Mouse (Mus musculus) lung, postnatal 0 days (tissue): ENCODE results near the gene Nxpe4.

Source experiments
- CTCF ChIP-seq: IDR thresholded peaks from 2 replicates; pipeline ENCODE4 v1.5.1; 2016; ENCODE audit warnings: antibody characterized with exemption, mild to moderate bottlenecking
- EP300 ChIP-seq: IDR thresholded peaks from 2 replicates; pipeline ENCODE4 v1.6.1; 2016; ENCODE audit warnings: antibody characterized with exemption, mild to moderate bottlenecking, control low read depth

GRCm38 (mm10) chr9:48238153-48238755 lies 76.4 kb downstream of the Nxpe4 start:
- TF ChIP-seq CTCF, result peak; percentile 76
- TF ChIP-seq EP300, result no peak
